Comparison of ENCODE assay signal across 21 mouse cellular contexts in the genomic region with DNA sequence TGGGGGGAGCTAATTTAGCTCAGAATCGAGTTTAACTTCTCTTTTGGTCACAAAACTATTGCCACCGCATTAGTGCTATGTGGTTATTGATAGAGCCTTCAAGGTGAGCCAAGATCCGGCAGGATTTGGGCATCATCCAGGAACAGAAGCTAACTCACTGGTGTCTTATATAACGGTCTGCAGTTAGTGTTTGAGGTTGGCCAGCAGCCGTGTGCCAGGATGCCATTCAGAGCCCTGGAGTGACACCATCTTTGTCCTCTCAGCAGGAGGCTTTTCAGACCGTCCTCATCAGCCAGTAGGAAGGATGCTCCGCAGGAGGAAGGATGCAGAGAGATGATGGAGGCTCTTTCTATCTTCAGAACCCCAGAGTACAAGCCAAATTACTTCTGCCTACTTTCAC.
DNase-seq lines count a peak whose midpoint lies in the region; ATAC-seq lines count a peak whose summit lies in the region.
"Had no signal": no experiment of that assay in that cellular context is flagged by ENCODE, and none has a peak within 500 bp of the region (broad histone marks: within the 10 kb centered on the region; RNA-seq: fewer than 3 reads in every experiment).

No protein-coding gene starts in this region.

- no peak overlapping the region for H3K4me3 ChIP-seq in hindbrain, embryonic 16.5 days (ENCODE audit: low read length)
- no peak overlapping the region for H3K4me3 ChIP-seq in hindbrain, embryonic 12.5 days
- H3K4me3 ChIP-seq: embryonic facial prominence, embryonic 10.5 days; hindbrain, embryonic 15.5 days; limb, embryonic 15.5 days; midbrain, embryonic 10.5 days; neural tube, embryonic 13.5 days had no signal

- no peaks in the 10 kb centered on the region for H3K27me3 ChIP-seq in hindbrain, embryonic 16.5 days (replicated peaks; ENCODE audit: control insufficient read depth, insufficient read depth, low read length)
- H3K27me3 ChIP-seq in hindbrain, embryonic 12.5 days: no peaks in the 10 kb centered on the region
- H3K27me3 ChIP-seq: hindbrain, embryonic 15.5 days; limb, embryonic 15.5 days; neural tube, embryonic 13.5 days had no signal

- no peaks in the 10 kb centered on the region for H3K36me3 ChIP-seq in hindbrain, embryonic 16.5 days (ENCODE audit: control insufficient read depth, insufficient read depth, low read length)
- H3K36me3 ChIP-seq in hindbrain, embryonic 12.5 days: no peaks in the 10 kb centered on the region
- H3K36me3 ChIP-seq: embryonic facial prominence, embryonic 10.5 days; hindbrain, embryonic 15.5 days; limb, embryonic 15.5 days; midbrain, embryonic 10.5 days; neural tube, embryonic 13.5 days had no signal

- H3K4me2 ChIP-seq in hindbrain, embryonic 16.5 days (ENCODE audit: low read length): no peak overlapping the region
- H3K4me2 ChIP-seq in hindbrain, embryonic 12.5 days (replicated peaks): no peak overlapping the region
- H3K4me2 ChIP-seq: hindbrain, embryonic 15.5 days; limb, embryonic 15.5 days; neural tube, embryonic 13.5 days had no signal

- H3K9ac ChIP-seq in hindbrain, embryonic 16.5 days (ENCODE audit: low read depth, low read length): no peak overlapping the region
- no peak overlapping the region for H3K9ac ChIP-seq in hindbrain, embryonic 12.5 days
- H3K9ac ChIP-seq: hindbrain, embryonic 15.5 days; limb, embryonic 15.5 days; neural tube, embryonic 13.5 days had no signal

- H3K4me1 ChIP-seq in hindbrain, embryonic 16.5 days (ENCODE audit: control insufficient read depth, insufficient read depth, low read depth, low read length): peaks cover 3% of the 10 kb centered on the region; the same call in 1 of the 2 replicates
- H3K4me1 ChIP-seq in hindbrain, embryonic 12.5 days: no peaks in the 10 kb centered on the region
- H3K4me1 ChIP-seq: embryonic facial prominence, embryonic 10.5 days; hindbrain, embryonic 15.5 days; limb, embryonic 15.5 days; midbrain, embryonic 10.5 days; neural tube, embryonic 13.5 days had no signal

- WGBS in hindbrain, embryonic 16.5 days: 50% methylated on average over 7 of the region's 7 CpGs
- WGBS in hindbrain, embryonic 12.5 days: 63% methylated on average over 7 of the region's 7 CpGs

- ATAC-seq in hindbrain, embryonic 16.5 days: 0 out of 2 replicates have a peak, but pooled peaks have one; percentile 40
- no peak for ATAC-seq in hindbrain, embryonic 12.5 days (ENCODE audit: low FRiP score)
- ATAC-seq: forebrain, embryonic 14.5 days had no signal

- H3K9me3 ChIP-seq in hindbrain, embryonic 16.5 days (ENCODE audit: control insufficient read depth, low read length): no peaks in the 10 kb centered on the region
- no peaks in the 10 kb centered on the region for H3K9me3 ChIP-seq in hindbrain, embryonic 12.5 days (replicated peaks)
- H3K9me3 ChIP-seq: embryonic facial prominence, embryonic 10.5 days; hindbrain, embryonic 15.5 days; limb, embryonic 15.5 days; midbrain, embryonic 10.5 days; neural tube, embryonic 13.5 days had no signal

- no peak overlapping the region for H3K27ac ChIP-seq in hindbrain, embryonic 16.5 days (ENCODE audit: low read depth, low read length)
- no peak overlapping the region for H3K27ac ChIP-seq in hindbrain, embryonic 12.5 days
- H3K27ac ChIP-seq: embryonic facial prominence, embryonic 10.5 days; hindbrain, embryonic 15.5 days; limb, embryonic 15.5 days; midbrain, embryonic 10.5 days; neural tube, embryonic 13.5 days; stomach, postnatal 0 days had no signal

- peak; percentile 37 to 70 for DNase-seq in adrenal gland, adult (ENCODE audit: inconsistent age in 2 of 2, low spot score in 1 of 2)
- DNase-seq in adrenal gland, postnatal 10 days: no peak
- peak; percentile 94 for DNase-seq in cerebellum, adult 11-12 months
- peak; percentile 84 to 86 for DNase-seq in cerebellum, postnatal 25 days
- DNase-seq in lung, postnatal 4 days: no peak
- DNase-seq in ovary, adult 18-20 months (ENCODE audit: low spot score): no peak
- DNase-seq: kidney, adult 11 months; kidney, postnatal 25 days; lung, adult 18-20 months; lung, postnatal 36 days; right cerebral cortex, postnatal 25 days; thymus, postnatal 14 days had no signal

Comparison
In these comparisons a context has a peak if more than half of its experiments do, and no peak if none do; other contexts are left out.
1. DNase-seq: peak in adrenal gland, adult (2 of 2), cerebellum, adult 11-12 months (single experiment) and cerebellum, postnatal 25 days (2 of 2); none in adrenal gland, postnatal 10 days (single experiment), lung, postnatal 4 days (0 of 2) and ovary, adult 18-20 months (single experiment).